Mouse (Mus musculus): ENCODE results near the gene Tkt.

DNA sequence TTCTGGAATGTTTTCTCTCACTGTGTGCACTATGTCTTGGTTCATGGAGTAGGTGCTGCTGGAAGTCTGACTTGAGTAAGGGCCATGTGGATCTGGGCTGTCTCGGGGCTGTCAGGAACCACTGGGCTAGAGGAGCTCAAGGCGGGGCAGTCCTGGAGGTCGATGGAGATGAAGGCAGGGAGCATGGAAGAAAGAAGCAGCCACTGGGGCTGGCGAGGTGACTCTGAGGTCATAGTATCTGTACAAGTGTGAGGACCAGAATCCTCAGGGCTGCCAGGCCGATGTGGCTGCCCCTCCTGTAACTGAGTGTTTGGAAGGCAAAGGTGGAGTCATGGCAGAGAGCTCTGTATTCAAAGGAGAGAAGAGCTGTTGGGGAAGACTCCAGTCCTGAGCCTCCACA lies 19.2 kb upstream of the Tkt start:
- TF ChIP-seq CTCF (IDR thresholded peaks at IDR 0.05; ENCODE audit: low read depth, low read length) = no peak
- TF ChIP-seq EP300 (IDR thresholded peaks at IDR 0.05; ENCODE audit: insufficient read depth, low read depth, low read length) = no peak
- TF ChIP-seq POLR2A (IDR thresholded peaks at IDR 0.05; ENCODE audit: insufficient read depth, low read length) = no peak
